Mouse (Mus musculus) layer of hippocampus, postnatal 14 days (tissue): ENCODE results near the gene Emcn. TPM values are rescaled to one million over a fixed set of nuclear protein-coding genes. Genes with fewer than 3 reads are reported as not detected.

Experiments
- DNase-seq, 2 experiments: peaks; one replicate each; pipeline ENCODE4 v3.0.0; 2021 to 2022; ENCODE audit warnings: low spot score in 2 of 2, mixed read lengths in 1 of 2
- long read RNA-seq, 2 experiments: library from polyadenylated mRNA; stranded (forward); transcript quantifications; one replicate each; pipeline ENCODE4 v2.0.0; 2021
- total RNA-seq, 2 experiments: library from RNA; stranded (reverse); gene quantifications; 2 replicates each; pipeline ENCODE4 v1.2.3; 2021

The Emcn gene
- total RNA-seq: 1 to 10 TPM; 5.8 to 8.3 TPM
- long read RNA-seq, experiment 1, partial matches to known transcripts: 0 of 2 reads
- long read RNA-seq, experiment 1, other reads (novel, unspliced or antisense): 0 of 2 reads
- long read RNA-seq, experiment 2, partial matches to known transcripts: 6 of 10 reads
- long read RNA-seq, experiment 2, other reads (novel, unspliced or antisense): 1 of 10 reads

DNA sequence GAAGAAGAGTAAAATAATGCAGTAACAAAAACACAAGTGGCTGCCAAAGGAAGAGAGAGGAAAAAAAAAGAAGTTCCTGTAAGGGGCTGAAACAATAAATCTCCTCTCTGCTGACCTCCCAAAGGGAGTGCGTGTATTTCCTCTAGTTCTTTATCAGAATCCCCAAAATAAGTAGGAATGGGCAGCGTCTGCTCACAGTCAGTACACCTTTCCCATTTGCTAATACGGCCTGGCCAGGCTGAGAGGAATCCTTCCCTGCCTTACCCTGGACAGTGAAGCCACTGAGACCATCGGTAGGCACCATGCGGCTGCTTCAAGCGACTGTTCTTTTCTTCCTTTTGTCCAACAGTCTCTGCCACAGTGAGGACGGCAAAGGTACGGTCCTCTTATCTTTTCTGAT is at the start of gene Emcn:
Emcn (plus strand) TSS at position 130 of the 400 bp plus-strand sequence.
- no peak for DNase-seq

DNA sequence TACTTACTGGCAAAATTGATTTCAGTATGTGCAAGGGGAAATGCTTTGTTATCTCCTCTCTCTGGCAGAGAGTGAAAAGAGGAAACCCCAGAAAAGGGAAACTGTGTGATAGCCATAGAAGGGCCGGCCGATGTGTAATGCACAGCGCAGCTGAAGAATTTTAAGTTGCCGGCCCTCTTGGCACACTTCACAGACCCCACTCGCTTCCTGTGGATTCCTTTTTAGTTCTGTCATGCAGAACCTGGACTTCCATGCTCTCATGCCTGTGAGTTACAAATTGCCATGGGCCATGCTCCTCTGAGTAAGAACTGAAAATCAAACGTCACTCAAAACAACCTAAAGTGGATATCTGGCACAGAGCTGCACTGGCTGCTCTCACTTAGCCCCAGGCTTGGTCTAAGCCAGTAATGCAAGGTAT is 47.7 kb upstream of the Emcn start:
- no peak for DNase-seq

DNA sequence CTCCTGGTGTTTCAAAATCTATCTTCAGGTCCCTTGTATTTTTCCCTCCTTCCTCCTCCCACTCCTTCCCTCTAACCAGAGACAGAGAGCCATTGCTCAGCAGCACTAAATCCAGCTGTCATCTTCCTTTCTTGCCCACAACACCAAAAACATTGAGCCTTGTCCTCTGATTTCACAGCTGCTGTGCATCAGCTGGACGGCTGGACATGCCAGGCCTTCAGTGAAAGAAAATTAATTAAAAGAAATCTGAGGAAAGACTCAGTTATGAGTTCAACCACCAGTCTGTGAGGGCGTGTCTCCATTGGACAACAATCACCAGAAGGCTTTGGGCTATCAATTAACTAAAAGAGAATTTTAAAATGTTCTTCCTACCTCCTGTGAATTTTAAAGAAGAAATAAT is 42.6 kb upstream of the Emcn start:
- no peak for DNase-seq

DNA sequence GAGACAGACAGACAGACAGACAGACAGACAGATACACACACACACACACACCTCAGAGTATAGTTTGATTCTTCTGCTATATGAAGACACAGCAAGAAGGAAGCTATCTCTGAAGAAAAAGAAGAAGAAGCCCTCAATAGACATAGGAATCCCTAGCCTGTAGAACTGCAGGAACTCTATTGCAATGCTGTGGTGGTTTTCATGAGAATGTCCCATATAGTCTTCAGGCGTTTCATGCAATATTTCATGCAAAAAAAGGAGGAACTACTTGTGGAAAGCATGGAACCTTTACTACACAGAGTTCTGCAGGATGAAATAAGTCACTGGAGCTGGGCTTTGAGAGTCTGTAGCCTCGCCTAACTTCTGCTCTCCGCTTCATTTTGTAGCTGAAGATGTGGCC is 40.7 kb upstream of the Emcn start:
- no peak for DNase-seq

DNA sequence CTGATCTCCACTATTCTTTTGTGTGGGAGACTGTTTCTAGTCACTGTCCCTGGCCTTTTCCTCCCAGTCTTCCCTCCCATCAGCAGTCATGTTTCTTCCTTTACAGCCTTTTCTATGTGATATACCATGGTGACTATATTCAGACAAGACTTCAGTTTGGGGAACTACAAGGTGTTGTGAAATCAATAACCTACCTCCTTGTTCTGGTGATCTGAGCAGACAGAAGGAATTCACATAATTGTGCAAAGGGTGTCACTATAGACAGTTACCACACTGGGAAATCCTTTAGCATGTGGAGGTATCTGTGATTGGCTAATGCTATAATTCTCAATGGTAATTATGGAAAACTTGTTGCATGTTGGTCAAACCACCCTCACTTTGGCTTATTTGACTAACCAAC is 39.7 kb upstream of the Emcn start:
- no peak for DNase-seq

DNA sequence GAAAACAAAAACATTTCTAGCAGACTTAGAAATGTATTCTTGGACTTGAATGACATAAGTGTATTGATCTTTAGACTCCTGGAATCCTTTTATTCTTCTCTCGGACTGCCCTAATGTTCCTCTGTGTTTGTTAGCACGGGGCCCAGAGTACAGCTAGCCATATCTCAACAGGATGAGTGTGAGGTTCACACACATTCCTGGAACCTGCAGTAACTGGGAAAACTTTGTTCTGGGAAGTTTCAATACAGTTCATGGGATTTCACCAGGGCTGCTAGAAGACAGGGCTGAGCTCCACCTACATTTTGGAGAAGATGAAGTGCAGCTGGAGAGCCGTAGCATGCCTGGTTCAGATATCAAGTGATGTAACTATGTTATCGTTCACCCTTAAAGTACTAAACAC is 38.1 kb upstream of the Emcn start:
- no peak for DNase-seq

DNA sequence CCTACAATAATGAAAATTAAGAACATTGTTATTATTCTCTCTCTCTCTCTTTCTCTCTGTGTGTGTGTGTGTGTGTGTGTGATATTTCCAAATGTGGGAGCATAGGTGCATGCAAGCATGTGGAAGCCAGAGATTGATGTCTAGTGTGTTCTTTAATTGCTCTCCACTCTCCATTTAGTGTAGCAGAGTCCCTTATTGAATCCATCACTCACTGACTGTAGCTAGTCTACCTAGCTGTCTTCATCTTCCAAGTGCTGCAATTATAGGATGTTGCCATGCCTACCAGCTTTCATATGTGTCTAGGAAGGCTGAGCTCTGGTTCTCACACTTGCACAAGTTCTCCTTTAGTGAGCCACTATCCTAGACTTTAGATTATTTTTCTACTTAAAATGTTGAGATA is 30.9 kb upstream of the Emcn start:
- no peak for DNase-seq

DNA sequence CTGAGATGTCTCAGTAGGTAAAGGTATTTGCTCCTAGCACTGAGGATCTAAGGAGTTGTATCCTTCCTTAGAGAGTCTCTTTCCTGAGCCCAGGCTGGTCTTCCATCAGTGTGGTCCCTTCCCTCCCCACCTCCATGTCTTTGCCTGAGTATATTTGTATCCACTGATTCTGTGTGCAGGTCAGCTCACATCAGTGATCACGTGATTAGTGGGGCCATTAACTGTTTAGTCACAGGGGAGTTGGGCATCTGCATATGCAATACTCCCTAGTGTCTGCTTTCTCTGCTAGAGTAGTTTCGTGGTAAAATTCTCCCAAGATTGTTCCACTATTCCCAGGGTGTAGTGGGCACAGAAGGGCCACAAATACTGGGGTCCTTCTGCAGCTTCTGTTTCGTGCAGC is 28.3 kb upstream of the Emcn start:
- no peak for DNase-seq

DNA sequence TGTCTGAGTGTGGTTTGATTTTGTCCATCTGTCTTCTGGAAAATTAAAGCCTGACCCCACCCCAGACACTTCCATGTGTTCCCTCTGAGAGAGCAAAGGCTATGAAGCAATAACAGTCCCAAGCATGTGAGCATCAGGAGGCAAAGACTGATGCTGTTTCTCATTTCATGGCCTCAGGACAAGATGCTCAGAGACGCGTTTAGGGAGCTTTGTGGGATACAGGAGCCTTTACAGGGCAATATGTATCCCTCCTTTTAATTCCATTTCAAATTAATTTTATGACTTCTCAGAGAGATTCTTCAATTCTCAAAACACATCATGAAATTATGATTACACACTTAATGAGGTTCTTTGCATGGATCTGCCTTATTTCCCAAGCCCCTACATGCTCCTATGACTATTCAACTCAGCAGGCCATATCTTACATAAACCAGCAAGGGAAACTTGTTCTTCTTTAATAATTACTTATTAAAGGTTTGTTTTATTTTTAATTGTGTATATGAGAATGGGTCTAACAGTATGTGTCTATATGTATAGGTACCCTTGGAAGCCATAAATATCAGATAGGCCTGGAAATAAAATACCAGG is 27.0 kb upstream of the Emcn start:
- DNase-seq: no peak

DNA sequence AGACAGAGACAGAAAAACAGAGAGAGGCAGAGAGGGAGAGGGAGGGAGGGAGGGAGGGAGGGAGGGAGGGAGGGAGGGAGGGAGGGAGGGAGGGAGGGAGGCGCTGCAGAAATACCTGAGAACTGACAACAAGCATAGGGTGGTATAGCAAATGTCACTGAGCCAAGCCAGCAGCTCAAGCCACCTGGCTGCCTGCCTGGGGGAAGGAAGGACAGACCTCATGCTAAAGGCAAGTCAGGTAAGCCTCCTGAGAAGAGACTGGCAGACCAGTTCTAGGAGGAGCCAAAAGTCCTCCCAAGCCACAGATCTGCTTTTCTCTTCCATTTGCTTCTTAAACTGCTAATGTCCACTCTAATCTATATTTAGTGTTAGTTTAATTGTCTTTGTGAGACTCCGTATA is 22.5 kb upstream of the Emcn start:
- DNase-seq: no peak

DNA sequence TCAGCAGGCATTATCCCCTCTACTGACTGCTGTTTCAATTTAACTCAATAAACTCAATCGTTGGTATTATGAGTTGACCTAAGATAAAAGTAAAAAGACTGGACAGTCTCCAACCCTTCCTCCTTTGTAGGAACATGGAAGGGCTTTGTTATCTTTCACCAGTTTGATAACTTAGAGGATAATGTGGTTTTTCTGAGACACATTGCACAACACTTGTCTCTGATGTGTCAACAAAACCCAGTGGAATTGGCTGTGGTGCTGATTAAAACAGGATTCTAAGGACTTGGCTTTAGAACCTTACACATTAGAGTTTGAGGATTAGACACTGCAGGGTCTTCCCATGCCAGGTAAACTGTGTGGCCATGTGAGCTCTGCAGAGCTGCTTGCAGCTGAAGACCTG is 20.9 kb upstream of the Emcn start:
- no peak for DNase-seq

DNA sequence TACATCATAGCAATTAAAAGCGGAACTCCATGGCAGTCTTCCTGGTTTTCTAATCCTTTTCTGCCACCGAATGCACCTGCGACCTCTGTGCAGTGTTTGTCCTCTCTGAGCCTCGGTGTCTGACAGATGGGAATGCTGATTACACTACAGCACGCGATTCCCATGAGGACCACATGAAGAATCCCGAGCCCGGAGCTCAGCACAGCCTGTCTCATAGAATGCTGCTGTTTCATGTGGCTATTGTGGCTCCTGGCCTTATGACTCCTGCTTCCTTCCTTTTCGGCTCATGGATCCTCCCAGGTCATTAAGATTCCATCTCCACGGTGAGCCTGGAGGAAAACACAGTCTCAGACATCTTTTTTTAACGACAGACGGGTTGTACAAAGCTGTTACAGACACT is 18.6 kb upstream of the Emcn start:
- DNase-seq: peak in 1 of 2 experiments; percentile 14

DNA sequence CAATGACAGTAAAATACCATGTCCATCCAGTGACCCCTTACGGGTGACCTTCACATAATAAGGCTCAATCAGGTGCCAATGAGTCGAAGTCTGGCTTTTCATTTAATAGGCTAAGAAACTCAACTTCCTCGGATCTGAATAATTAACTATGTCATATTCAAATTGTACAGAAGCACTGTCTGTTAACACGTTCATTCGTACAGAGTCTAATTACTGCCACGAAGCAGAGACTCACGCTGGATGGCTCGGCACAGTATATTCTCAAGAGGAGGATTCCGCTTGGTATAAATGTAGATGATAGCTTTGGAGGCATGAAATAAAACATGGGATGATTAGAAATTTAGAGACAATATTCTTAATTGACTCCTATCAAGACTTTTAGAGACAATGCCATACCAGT is 11.0 kb upstream of the Emcn start:
- no peak for DNase-seq

DNA sequence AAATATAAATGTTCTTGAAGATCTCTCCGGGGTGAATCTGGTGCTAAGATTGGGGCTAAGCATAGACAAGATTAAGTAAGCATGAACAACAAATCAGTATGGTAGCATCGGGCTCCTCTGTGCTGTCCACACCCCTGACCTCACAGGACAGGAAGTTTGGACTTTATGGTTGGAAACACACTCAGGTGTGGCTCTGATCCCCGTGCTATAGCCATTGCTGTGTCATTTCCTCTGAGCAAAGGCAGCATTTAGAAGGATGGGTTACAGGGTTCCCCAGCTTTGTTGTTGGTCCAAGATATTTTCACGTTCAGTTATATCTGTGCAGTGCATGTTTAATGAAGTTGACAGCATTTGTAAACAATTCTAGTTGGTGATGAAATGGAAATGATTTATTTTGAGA is 9.9 kb upstream of the Emcn start:
- DNase-seq: no peak

DNA sequence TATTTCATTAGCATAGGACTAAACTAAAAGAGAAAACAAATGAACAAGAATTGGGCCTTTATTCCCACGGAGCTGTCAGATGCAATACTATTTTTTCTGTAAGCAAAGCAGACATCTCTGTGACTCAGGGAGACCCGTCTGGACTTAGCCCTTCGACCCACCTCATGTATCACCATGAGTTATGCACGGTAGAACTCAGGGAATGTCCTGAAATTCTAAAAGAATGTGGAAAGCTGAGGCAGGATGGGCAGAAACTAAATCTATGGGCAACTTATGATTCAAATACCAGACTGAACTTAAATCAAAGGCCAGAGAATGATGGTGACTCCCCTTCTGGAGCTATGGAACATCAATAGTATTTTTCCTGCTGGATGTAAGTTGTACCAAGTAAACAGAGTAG is 8.3 kb upstream of the Emcn start:
- no peak for DNase-seq

DNA sequence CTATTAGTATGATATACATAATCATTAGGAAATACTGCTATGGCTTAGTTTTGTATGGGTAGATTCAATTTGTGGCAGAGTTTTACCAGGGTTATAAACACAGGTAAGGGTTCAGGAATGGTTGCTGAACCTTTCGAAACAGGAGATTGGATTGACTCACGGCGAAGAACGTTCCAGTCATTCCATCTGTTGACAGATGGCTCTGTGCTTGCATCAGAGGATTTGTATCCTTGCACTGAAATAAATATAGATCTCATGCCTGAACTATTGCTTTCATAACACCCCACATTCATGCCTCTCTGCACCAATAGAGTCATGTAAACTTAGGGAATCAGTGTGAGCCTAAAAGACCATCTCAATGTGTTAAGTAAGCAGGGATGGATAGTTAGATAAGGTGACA is 4.9 kb upstream of the Emcn start:
- peak in 1 of 2 experiments; percentile 15 for DNase-seq

DNA sequence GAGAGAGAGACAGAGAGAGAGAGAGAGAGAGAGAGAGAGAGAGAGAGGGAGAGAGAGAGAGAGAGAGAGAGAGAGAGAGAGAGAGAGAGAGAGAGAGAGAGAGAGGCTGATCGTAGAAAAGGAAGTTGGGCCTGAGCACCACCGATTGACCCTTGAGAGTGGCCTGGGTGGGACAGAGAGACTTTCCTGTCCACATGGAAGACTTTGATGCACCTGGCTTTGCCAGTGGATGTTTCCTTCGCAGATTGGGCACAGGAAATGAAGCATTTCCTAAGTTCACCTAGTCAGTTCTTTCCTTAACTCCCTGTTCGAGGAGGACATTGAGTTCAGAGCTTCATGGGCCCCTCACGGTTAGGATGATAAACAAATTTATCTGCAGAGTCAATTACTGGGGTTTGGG is 2.6 kb downstream of the Emcn start:
- no peak for DNase-seq

DNA sequence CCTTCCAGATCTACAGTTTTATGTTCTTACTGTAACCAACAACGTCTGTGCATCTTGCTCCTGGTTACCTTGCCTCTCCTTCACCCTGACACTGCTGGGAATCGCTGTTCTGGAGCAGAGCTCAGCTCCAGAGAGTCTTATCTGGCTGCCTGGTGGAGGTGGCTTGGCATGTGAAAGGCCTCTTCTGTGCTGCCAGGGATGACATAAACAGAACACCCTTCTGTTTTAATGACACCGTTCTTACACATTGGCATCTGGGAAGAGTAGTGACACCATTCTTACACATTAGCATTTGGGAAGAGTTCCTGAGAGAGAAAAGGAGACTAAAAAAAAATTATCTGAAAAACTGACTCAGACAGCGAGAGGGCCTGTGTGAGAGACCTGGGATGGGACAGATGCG is 11.0 kb downstream of the Emcn start:
- DNase-seq: no peak

DNA sequence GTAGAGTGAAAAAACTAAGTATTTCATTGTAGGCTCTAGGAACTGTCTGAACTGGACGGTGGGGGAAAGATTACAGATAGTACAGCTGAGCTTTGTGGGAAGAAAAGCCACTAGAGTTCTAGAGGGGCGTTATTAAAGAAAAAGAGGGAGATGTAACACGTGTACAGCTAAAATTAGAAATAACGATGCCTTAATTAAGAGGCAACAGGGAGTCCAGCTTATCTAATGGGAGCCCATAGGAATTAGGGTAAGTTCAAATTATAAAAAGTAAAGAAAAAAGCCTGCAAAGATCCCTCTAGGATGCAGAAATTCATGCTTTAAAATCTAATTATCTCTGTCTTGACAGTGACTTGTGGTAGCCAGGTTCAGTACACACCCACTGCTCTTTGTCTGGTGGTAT is 15.8 kb downstream of the Emcn start:
- no peak for DNase-seq

DNA sequence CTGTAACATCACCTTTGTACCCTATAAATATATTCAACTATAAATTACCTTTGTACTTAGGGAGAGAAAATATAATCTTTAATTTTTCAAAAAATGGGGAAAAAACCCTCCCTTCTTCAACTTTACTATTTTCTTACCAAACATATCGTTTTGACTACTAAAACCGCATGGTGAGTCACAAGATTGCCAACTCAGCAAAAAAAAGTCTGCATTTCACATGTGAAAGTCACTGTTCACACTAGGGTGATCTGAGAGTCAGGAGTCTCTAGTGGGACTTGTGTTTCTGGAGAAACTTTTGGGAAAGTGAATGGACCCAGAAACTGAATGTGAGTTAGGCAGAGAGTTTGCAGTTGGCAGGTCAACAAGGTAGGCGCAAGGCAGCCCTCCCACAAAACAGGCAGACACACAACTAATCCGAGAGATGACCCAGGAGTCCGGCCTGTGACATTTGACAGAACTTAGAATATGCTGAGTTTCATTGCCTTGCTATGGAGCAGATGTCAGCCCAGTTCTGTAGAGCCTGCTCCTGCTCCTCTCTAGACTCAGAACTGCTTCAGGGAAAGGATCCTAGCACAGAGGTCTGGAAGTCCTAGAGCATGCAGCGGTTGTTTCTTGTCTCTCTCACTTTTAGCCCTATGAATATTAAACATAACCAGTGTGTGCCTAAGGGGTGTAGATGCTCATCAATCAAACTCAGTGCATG is 26.4 kb downstream of the Emcn start:
- DNase-seq: no peak

DNA sequence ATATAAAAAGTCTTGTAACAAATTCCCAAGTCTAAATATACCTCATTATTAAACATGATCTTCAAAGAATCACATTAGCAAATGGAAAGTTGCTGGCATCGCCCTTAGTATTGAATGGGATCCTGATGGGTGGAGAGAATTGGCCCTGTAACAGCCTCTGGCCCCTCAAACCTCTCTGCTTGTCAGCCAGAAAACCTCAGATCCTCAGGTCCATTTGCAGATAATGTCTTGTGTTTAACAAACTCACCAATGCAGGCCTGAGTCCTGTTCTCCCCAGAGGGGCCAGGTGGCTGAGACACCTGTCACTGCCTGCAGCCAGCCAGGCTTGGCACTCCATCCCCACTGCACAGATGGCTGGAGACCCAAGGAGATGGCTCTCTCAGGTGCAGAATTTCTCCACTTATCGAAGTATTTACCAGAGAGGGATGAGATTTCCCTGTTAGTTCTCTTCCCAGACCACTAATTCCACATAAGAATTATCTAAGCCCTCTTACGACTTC is 27.0 kb downstream of the Emcn start:
- peak; percentile 30 to 35 for DNase-seq

DNA sequence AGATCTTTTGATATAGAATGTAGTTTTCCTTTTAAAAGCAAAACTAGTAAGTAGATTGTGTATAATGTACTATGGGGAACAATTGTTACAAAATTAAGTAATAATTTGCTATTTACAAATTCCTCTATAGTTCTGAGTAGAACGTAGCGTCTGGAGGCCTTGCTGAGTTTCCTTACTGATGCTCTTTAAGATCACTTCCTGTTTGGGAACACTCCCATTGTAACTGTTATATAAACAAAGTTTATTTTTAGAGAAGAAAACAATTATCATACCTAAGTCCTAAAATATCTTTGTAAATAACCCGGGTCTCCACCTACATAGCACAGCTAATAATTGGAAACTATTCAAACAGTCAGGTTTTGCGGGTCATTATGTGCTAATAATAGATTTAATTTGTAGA is 32.0 kb downstream of the Emcn start:
- no peak for DNase-seq

DNA sequence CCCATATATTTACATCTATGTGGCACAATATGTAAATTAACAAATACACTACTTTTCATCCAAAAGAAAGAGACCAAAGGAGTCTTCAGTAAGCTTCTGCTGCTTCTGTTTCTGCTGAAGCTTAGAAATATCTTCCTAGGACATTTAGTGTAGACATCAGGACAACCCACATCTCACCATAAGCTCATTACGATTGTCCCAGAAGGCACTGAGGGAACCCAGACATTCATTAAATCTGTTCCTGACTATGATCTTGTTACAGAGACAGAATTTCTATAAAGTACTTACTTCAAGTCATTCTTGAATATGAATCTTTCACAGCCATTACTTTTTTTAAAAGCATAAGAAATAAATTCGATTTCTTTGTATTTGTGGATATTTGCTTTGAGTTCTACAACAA is 41.4 kb downstream of the Emcn start:
- DNase-seq: peak in 1 of 2 experiments; percentile 40
